Mouse (Mus musculus): ENCODE results near the gene Gm20388. TPM values are rescaled to one million over a fixed set of nuclear protein-coding genes. Genes with fewer than 3 reads are reported as not detected.
A peak's percentile ranks its signal among the peaks of the same experiment; 100 is the strongest.

The Gm20388 gene
- total and polyA plus RNA-seq, 3 experiments = 0.02 to 0.05 TPM; not detected in 1

GRCm38 (mm10) chr8:121907587-121908248 lies 1997.1 kb downstream of the Gm20388 start, which contains the start of gene Slc7a5:
Slc7a5 (minus strand) TSS chr8:121907694.
- H3K36me3 ChIP-seq (replicated peaks) = peaks cover 37% of the 10 kb centered on the region
- ATAC-seq (ENCODE audit: extremely low read depth, insufficient number of reproducible peaks, low FRiP score, poor library complexity, severe bottlenecking) (peak; percentile 69), DNase-seq (ENCODE audit: low spot score) (peak; percentile 92)
- TF ChIP-seq GATA2 (IDR thresholded peaks at IDR 0.05; ENCODE audit: borderline replicate concordance, low read depth, low read length) (no peak), GATA1 (IDR thresholded peaks at IDR 0.05; ENCODE audit: borderline replicate concordance, low read length) (no peak), CTCF (IDR thresholded peaks at IDR 0.05; ENCODE audit: low read depth, low read length) (no peak), POLR2AphosphoS5 (IDR thresholded peaks at IDR 0.05; ENCODE audit: insufficient replicate concordance, low read depth, low read length) (no peak), TAL1 (conservative IDR thresholded peaks at IDR 0.05; ENCODE audit: low read depth, low read length) (no peak; the same call in 1 of the 2 replicates)
- H3K4me1 ChIP-seq (ENCODE audit: insufficient read depth, low read depth, low read length) = peaks cover 78% of the 10 kb centered on the region
- H3K9me3 ChIP-seq (replicated peaks) = no peaks in the 10 kb centered on the region
- no peaks in the 10 kb centered on the region for H3K27me3 ChIP-seq (ENCODE audit: insufficient read depth, low read length)
- peak within 1 kb of the TSS; percentile 100 for H3K4me3 ChIP-seq (ENCODE audit: low read depth, low read length)

GRCm38 (mm10) chr8:121908378-121909147 lies 1997.9 kb downstream of the Gm20388 start:
- H3K4me1 ChIP-seq (ENCODE audit: insufficient read depth, low read depth, low read length) = peaks cover 75% of the 10 kb centered on the region
- TF ChIP-seq TAL1 (conservative IDR thresholded peaks at IDR 0.05; ENCODE audit: low read depth, low read length) = no peak
- no peak for TF ChIP-seq GATA1 (IDR thresholded peaks at IDR 0.05; ENCODE audit: borderline replicate concordance, low read length)
- TF ChIP-seq CTCF (IDR thresholded peaks at IDR 0.05; ENCODE audit: low read depth, low read length) = no peak
- TF ChIP-seq POLR2AphosphoS5 (IDR thresholded peaks at IDR 0.05; ENCODE audit: insufficient replicate concordance, low read depth, low read length) = no peak
- TF ChIP-seq GATA2 (IDR thresholded peaks at IDR 0.05; ENCODE audit: borderline replicate concordance, low read depth, low read length) = no peak
- DNase-seq (ENCODE audit: low spot score) = no peak

GRCm38 (mm10) chr8:121909148-121909541 lies 1998.5 kb downstream of the Gm20388 start:
- no peak for ATAC-seq (ENCODE audit: extremely low read depth, insufficient number of reproducible peaks, low FRiP score, poor library complexity, severe bottlenecking)
- Histone ChIP-seq H3K36me3 (replicated peaks) (peaks cover 23% of the 10 kb centered on the region), H3K9me3 (replicated peaks) (no peaks in the 10 kb centered on the region), H3K27me3 (ENCODE audit: insufficient read depth, low read length) (peaks cover 2% of the 10 kb centered on the region; the same call in 1 of the 2 replicates), H3K4me1 (ENCODE audit: insufficient read depth, low read depth, low read length) (peaks cover 69% of the 10 kb centered on the region), H3K4me3 (ENCODE audit: low read depth, low read length) (no peak overlapping the region; the same call in 1 of the 2 replicates)
- DNase-seq (ENCODE audit: low spot score) = no peak
- TF ChIP-seq TAL1 (conservative IDR thresholded peaks at IDR 0.05; ENCODE audit: low read depth, low read length) (no peak), GATA1 (IDR thresholded peaks at IDR 0.05; ENCODE audit: borderline replicate concordance, low read length) (no peak), GATA2 (IDR thresholded peaks at IDR 0.05; ENCODE audit: borderline replicate concordance, low read depth, low read length) (no peak), POLR2AphosphoS5 (IDR thresholded peaks at IDR 0.05; ENCODE audit: insufficient replicate concordance, low read depth, low read length) (no peak), CTCF (IDR thresholded peaks at IDR 0.05; ENCODE audit: low read depth, low read length) (no peak)

More at GRCm38 (mm10) chr8:121908378-121909147, 1997.9 kb downstream of the Gm20388 start:
- Histone ChIP-seq H3K36me3 (replicated peaks) (peaks cover 29% of the 10 kb centered on the region), H3K9me3 (replicated peaks) (no peaks in the 10 kb centered on the region), H3K4me3 (ENCODE audit: low read depth, low read length) (peak overlapping the region; percentile 100), H3K27me3 (ENCODE audit: insufficient read depth, low read length) (no peaks in the 10 kb centered on the region; the same call in 1 of the 2 replicates)
- ATAC-seq (ENCODE audit: extremely low read depth, insufficient number of reproducible peaks, low FRiP score, poor library complexity, severe bottlenecking) = no peak

- H3K36me3 ChIP-seq (replicated peaks) = peaks cover 18% of the 10 kb centered on the region
- peaks cover 8% of the 10 kb centered on the region; the same call in 1 of the 2 replicates for H3K27me3 ChIP-seq (ENCODE audit: insufficient read depth, low read length)
- H3K4me1 ChIP-seq (ENCODE audit: insufficient read depth, low read depth, low read length) = peaks cover 64% of the 10 kb centered on the region
- no peak overlapping the region; the same call in 1 of the 2 replicates for H3K4me3 ChIP-seq (ENCODE audit: low read depth, low read length)
- H3K9me3 ChIP-seq (replicated peaks) = no peaks in the 10 kb centered on the region
- ATAC-seq (ENCODE audit: extremely low read depth, insufficient number of reproducible peaks, low FRiP score, poor library complexity, severe bottlenecking) (no peak), DNase-seq (ENCODE audit: low spot score) (peak; percentile 59)
- TF ChIP-seq CTCF (IDR thresholded peaks at IDR 0.05; ENCODE audit: low read depth, low read length) (peak; percentile 34; the same call in 1 of the 2 replicates), TAL1 (conservative IDR thresholded peaks at IDR 0.05; ENCODE audit: low read depth, low read length) (no peak)
Observed at GRCm38 (mm10) chr8:121909663-121910062, 1999.0 kb downstream of the Gm20388 start.

GRCm38 (mm10) chr8:121911400-121911799 lies 2000.8 kb downstream of the Gm20388 start:
- no peak for ATAC-seq (ENCODE audit: extremely low read depth, insufficient number of reproducible peaks, low FRiP score, poor library complexity, severe bottlenecking)
- DNase-seq (ENCODE audit: low spot score) = no peak
- H3K36me3 ChIP-seq (replicated peaks) = peaks cover 5% of the 10 kb centered on the region
- no peak for TF ChIP-seq GATA1 (IDR thresholded peaks at IDR 0.05; ENCODE audit: borderline replicate concordance, low read length)
- TF ChIP-seq TAL1 (conservative IDR thresholded peaks at IDR 0.05; ENCODE audit: low read depth, low read length) = no peak
- TF ChIP-seq POLR2AphosphoS5 (IDR thresholded peaks at IDR 0.05; ENCODE audit: insufficient replicate concordance, low read depth, low read length) = no peak
- TF ChIP-seq GATA2 (IDR thresholded peaks at IDR 0.05; ENCODE audit: borderline replicate concordance, low read depth, low read length) = no peak
- H3K9me3 ChIP-seq (replicated peaks) = no peaks in the 10 kb centered on the region
- no peak overlapping the region for H3K4me3 ChIP-seq (ENCODE audit: low read depth, low read length)
- H3K4me1 ChIP-seq (ENCODE audit: insufficient read depth, low read depth, low read length) = peaks cover 48% of the 10 kb centered on the region
- H3K27me3 ChIP-seq (ENCODE audit: insufficient read depth, low read length) = peaks cover 15% of the 10 kb centered on the region

GRCm38 (mm10) chr8:121911987-121912386 lies 2001.3 kb downstream of the Gm20388 start:
- Histone ChIP-seq H3K9me3 (replicated peaks) (no peaks in the 10 kb centered on the region), H3K4me3 (ENCODE audit: low read depth, low read length) (no peak overlapping the region), H3K4me1 (ENCODE audit: insufficient read depth, low read depth, low read length) (peaks cover 42% of the 10 kb centered on the region), H3K27me3 (ENCODE audit: insufficient read depth, low read length) (peaks cover 16% of the 10 kb centered on the region), H3K36me3 (replicated peaks) (peaks cover 5% of the 10 kb centered on the region)
- TF ChIP-seq GATA2 (IDR thresholded peaks at IDR 0.05; ENCODE audit: borderline replicate concordance, low read depth, low read length) (no peak), CTCF (IDR thresholded peaks at IDR 0.05; ENCODE audit: low read depth, low read length) (no peak), POLR2AphosphoS5 (IDR thresholded peaks at IDR 0.05; ENCODE audit: insufficient replicate concordance, low read depth, low read length) (no peak), GATA1 (IDR thresholded peaks at IDR 0.05; ENCODE audit: borderline replicate concordance, low read length) (no peak), TAL1 (conservative IDR thresholded peaks at IDR 0.05; ENCODE audit: low read depth, low read length) (no peak)
- DNase-seq (ENCODE audit: low spot score) = no peak
- ATAC-seq (ENCODE audit: extremely low read depth, insufficient number of reproducible peaks, low FRiP score, poor library complexity, severe bottlenecking) = no peak

Data from G1E (cell line).